Mouse (Mus musculus): ENCODE measurements around the gene Flot2.
A peak's percentile ranks its signal among the peaks of the same experiment; 100 is the strongest.
"Not testable (repeated sequence)": the region's sequence is repeated elsewhere in the genome, so short reads cannot be mapped to it uniquely, and the experiment has no call there.

The Flot2 gene

GRCm38 (mm10) chr11:78037831-78038752, at the start of gene Flot2:
TSS of gene Flot2 (plus strand) at chr11:78037931.
- DNase-seq: peak; percentile 68 to 75

- no peak for DNase-seq
These were observed 48.5 kb upstream of the Flot2 start for GRCm38 (mm10) chr11:77989071-77989690.

- no peak for DNase-seq
These were observed 42.2 kb upstream of the Flot2 start for GRCm38 (mm10) chr11:77995556-77995955.

- no peak for DNase-seq
These were observed 31.3 kb upstream of the Flot2 start for GRCm38 (mm10) chr11:78006446-78006845.

GRCm38 (mm10) chr11:78019676-78020075, 18.1 kb upstream of the Flot2 start:
- peak; percentile 63 to 67 for DNase-seq

GRCm38 (mm10) chr11:78023607-78024006, 14.1 kb upstream of the Flot2 start:
- peak in 1 of 2 experiments; percentile 28 for DNase-seq

GRCm38 (mm10) chr11:78029240-78029639, 8.5 kb upstream of the Flot2 start:
- no peak for DNase-seq

- DNase-seq: no peak
These were observed 7.1 kb upstream of the Flot2 start for GRCm38 (mm10) chr11:78030600-78030999.

- DNase-seq: no peak
These were observed 6.3 kb upstream of the Flot2 start for GRCm38 (mm10) chr11:78031389-78031788.

- DNase-seq: peak; percentile 93 to 96
These were observed 5.6 kb upstream of the Flot2 start, which contains the start of gene Dhrs13 for GRCm38 (mm10) chr11:78031947-78032808. TSS of gene Dhrs13 (plus strand) at chr11:78032280.

GRCm38 (mm10) chr11:78032809-78033195, 4.9 kb upstream of the Flot2 start:
- DNase-seq: no peak

GRCm38 (mm10) chr11:78033931-78034617, 3.7 kb upstream of the Flot2 start:
- no peak for DNase-seq

- DNase-seq: no peak
These were observed 940 bp upstream of the Flot2 start for GRCm38 (mm10) chr11:78036791-78037190.

- DNase-seq: no peak
These were observed 3.1 kb downstream of the Flot2 start for GRCm38 (mm10) chr11:78040878-78041277.

- not testable (repeated sequence) for DNase-seq
These were observed 4.6 kb downstream of the Flot2 start for GRCm38 (mm10) chr11:78042290-78042870.

GRCm38 (mm10) chr11:78044758-78045251, 7.1 kb downstream of the Flot2 start:
- DNase-seq: peak; percentile 88 to 90

- DNase-seq: not testable (repeated sequence)
These were observed 10.9 kb downstream of the Flot2 start for GRCm38 (mm10) chr11:78048637-78049036.

GRCm38 (mm10) chr11:78053078-78053477, 15.3 kb downstream of the Flot2 start:
- no peak for DNase-seq

GRCm38 (mm10) chr11:78056946-78057345, 19.2 kb downstream of the Flot2 start:
- no peak for DNase-seq

- peak; percentile 73 to 82 for DNase-seq
These were observed 22.4 kb downstream of the Flot2 start for GRCm38 (mm10) chr11:78059833-78060757.

All from lung, adult 18-20 months (tissue).